Mouse (Mus musculus): ENCODE results near the gene Tmbim4. TPM values are rescaled to one million over a fixed set of nuclear protein-coding genes. Genes with fewer than 3 reads are reported as not detected.

Tmbim4 gene
- total RNA-seq, 1 experiment from 2014 or later, result 150 TPM

DNA sequence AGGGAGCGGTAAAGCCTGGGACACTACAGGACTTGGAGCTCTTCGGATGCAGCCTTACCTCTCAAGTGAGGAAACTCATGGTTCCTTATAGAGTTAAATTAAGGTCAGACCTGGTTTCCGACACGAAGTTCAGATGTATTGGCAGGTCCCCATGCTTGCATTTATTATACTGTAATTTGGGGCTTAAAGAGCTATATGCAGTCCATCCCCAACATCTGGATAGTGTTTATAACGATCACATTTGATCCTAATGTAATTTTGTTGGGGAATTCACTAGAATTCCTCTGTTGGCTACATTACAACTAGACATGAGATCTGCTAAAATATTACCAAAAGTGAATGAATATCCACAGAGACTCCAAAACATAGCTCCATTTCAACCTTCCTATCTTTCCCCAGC lies 44.3 kb downstream of the Tmbim4 start:
- DNase-seq, result no peak

DNA sequence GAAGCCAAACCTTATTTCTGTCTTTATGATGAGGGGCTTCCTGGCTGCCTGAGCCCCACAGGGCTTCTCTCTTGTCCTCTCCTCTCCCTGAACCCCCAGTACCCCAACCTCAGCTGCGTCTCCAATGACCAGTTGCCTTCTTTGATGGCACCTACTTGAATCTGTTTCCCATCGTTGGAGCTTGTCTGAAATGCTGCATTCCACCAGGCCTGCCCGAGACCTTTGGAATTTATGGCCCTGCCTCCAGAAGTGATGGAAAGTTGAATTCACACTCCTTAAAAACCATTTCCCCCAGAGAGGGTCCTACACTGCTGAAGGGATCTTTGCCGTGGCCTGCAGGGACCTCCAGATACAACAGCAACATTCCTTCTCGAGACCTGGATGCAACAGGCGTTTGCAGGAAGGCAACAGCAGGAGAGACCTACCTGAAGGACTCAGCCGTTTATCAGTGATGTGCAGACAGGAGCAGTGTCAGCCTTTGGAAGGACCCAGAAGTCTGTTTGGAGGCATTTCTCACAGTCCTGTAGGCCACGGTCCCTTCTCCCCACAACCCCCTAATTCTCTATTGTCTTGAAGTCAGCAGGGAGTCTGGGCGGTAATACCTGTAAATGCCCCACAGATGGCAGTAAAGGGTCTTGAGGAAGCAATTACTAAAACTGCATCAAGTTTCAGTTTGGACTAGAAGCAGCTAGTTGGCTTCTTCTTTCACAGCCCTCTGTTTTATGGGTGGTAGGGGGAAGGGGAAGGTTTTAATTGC lies 45.8 kb downstream of the Tmbim4 start:
- DNase-seq, result no peak

DNA sequence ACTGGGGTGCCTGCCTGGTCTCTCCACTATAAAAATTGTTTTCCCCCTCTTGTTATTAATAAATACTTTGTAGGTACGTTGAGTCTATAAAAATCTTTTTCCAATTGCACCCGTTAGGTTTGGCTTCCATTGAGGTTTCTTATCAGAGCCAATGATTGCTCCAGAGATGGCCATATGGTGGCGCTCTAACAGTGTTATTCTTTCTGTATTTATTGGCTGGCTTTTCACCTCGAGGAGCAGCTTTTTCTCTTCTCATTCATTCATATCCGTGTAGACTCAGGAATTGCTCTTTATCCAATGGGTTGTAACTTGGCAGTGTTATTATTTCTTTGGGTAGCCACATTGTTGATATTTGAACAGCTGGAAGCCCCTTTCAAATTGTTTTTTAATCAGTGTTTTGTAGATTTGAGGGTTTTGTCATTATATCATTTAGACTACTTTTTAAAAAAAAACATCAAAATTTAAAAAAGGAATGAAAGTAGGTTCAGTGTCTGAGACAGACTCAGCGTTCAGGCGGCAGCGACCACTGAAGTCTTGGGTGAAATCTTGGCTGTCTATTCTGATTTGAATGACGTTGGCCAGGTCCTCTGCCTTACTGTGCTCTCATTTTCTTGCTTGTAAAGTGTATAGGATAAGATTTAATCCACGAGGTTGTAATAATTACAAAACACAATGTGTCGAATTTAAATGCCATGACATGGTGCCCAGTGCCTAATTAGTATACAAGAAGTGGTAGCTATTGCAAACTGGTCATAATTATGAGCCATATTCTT lies 49.7 kb downstream of the Tmbim4 start:
- DNase-seq, result no peak

DNA sequence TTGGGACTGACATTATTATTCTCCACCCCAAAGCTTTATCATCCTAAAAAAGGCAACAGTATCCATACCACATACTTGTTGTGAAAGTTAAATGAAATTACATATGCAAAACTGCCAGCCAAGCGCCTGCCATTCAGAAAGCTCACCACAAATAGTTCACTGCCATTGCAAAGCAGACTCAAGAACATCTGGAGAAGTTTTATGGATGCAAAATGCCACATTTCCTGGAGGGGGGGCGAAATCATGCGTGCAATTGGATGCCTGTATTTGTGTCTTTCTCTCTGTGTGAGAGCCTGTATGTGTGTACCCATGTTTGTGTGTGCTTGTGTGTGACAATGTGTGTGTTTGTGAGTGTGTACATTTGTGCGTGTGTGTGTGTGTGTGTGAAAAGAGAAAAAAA lies 50.4 kb downstream of the Tmbim4 start:
- DNase-seq, result no peak

DNA sequence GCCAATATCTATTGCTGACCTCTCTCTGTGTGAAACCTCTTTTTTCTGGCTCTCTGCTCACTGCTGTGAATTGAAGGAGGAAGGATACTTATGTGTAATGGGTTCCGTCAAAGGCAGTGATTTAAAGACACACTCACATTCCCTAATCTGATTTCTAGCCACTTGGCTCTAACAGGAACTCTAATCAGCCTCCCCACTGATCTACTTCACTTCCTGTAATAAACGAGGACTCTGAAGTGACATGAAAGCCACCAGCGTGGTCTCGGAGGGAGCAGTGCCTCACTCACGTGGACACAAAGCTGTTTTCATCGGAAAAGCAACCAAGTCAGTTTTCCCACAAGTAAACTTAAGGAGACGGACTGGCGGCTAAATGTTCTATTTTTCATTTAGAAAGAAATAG lies 51.4 kb downstream of the Tmbim4 start:
- DNase-seq, result no peak

DNA sequence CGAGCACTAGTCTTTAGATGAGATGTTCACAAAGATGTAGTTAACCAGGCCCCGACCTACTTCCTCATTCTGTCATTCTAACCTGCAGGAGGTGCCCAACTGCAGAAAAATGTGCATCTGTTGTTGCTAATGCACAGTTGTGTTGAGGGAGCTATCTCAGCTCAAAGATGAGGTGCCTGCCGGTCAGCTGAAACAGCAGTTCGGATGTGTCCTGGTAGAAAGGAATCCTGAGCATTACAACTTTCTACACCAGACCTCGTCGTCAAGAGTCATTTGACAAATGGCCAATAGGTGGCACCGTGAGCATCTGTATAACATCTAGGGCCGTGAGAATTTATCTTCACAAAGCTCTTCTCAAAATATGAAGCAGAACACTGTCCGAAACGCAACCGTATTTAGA lies 55.8 kb downstream of the Tmbim4 start:
- peak; percentile 40 for DNase-seq

DNA sequence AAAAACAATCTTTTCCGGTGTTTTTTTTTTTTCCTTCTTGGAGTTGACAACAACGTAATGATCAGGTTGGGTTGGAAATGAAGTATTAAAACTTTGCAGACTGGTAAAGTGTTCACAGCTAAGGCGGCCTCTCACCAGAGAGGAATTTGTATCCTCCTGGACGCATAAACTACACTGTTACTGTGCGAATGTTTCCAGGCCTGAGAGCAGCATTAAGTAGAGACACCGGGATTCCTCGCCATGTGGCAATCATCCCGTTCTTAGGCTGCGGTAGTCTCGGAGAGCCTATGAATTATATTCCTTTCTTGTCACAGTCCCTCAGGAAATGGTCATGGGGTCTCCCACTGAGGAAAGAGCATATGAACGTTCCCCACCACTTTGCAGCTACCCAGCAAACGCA lies 66.4 kb downstream of the Tmbim4 start:
- DNase-seq, result no peak

DNA sequence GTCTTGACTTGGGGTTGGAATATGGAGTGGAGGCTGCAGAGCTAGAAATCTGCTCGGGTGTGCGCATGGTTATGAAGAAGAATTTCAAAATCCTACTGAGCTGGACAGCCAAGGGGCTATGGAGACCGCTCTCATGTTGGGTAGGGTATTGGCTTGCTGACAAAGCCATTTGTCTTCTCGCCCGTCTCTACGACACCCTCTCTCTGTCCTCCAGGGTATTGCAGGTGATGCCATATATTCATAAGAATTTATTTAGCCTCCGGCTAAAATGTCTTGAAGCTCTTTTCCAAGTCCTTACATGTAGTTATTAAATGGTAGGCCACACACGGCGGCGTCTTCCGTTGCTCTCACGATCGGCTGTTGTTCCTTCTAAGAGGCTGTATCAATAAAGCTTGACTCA lies 68.6 kb downstream of the Tmbim4 start:
- no peak for DNase-seq

DNA sequence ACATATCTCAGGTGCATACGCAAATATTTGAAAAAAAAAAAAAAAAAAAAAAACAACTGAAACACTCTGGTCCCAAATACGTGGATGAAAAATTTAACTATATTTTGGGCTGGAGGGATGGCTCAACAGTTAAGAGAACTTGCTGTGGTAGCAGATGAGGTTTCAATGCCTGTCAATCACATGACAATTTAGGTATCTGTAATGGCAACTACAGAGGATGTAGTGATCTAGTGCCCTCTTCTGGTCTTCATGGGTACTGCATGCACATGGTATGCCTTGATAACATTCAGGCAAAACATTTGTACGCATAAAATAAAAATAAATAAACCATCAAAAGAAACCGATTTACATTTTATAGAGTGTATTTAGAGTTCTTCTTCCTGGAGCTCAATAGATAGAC lies 69.4 kb downstream of the Tmbim4 start:
- DNase-seq, result peak; percentile 19

DNA sequence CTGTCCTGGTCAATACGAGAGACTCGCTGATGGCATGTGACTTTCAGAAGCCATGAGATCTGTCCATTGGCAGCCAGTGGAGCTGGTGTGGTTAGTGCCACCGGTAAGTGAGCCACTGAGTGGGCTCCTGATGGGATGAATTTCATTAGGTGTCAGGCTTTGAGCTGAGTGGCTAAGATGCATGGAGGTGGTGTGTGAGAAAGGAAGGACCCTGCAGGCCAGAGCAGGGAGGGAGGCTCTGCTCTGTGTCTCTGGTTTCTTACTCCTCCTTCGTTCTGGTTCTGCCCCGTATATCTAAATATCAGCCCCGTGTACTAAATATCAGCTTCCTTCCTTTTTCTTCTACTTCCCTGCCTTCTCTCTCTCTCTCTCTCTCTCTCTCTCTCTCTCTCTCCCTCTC lies 69.9 kb downstream of the Tmbim4 start:
- no peak for DNase-seq

DNA sequence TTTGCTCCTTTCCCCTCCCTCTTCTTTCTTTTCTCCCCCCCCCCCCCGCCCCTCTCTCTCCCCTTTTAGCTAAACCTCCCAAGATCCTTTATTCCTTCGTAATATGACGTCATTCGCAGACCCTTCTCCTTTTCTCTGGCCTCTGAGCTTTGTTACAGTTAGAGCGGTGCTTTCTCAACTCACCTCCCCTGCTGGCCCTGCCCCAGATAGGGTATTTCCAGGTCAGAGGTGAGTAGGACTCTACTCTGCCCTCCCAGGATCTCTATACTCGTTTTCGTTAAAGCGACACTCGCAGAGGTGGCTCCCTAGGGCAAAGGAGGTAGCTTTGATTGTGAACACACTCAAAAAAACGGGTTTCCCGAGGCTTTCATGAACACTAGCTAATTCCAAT lies 70.5 kb downstream of the Tmbim4 start:
- no peak for DNase-seq

DNA sequence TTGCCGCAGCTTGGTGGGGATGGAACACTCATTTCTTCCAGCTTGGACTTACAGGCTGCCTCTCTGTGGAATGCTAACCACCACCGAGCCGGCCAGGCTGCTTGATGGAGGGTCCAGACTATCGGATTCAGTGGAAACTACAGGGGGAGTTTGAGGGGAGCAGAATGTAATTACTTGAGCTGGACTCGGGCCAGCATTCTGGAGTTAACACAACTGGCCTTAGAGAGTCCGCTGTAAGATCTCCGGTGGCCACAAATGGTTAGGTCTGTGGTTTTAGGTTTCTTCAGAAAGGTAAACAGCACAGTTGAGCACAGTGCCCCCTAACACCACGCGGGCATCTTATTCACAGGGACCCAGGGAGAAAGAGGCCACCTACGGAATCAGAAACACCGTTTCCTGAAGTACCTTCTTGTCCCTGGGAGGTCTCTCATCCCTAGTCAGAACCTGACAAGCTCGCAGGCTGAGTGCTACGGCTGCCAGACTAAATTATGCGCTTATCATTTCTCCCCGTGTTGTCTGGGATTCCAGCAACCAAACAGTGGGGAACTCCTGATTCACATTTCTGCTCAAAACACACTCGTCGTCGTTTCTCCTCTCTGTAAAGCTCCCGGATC lies 71.0 kb downstream of the Tmbim4 start:
- no peak for DNase-seq

DNA sequence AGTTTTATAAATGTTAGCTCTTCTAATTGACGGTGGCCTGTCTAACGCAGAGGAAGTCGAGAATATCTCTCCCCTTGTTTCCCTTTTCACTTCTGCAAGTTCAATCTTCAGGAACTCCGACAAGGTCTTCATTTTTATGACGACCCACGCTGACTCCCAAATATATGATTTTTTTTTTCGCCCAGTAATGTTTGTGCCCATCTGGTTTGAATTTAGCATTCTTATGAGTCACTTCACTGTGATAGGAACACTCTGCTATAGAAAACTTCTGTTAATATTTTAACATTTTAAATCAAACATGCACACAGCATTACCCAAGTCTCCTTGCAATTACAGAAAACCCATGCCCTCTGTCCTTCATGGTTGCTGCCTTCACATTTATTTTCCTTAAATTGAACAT lies 71.9 kb downstream of the Tmbim4 start:
- DNase-seq, result no peak

Other genes with a start within 250 kb of the Tmbim4 start
- 11.8 and 16.8 TPM in 2 replicates for gene Helb, start 88.6 kb upstream of the Tmbim4 start, total RNA-seq (2021)
- 3.2 and 4.6 TPM in 2 replicates for gene Irak3, start 540 bp downstream of the Tmbim4 start, total RNA-seq (2021)
- 28.2 and 40.9 TPM in 2 replicates for gene Llph, start 25.5 kb downstream of the Tmbim4 start, total RNA-seq (2021)